Mouse (Mus musculus): Measurements from ENCODE around the gene Map4k5.

DNA sequence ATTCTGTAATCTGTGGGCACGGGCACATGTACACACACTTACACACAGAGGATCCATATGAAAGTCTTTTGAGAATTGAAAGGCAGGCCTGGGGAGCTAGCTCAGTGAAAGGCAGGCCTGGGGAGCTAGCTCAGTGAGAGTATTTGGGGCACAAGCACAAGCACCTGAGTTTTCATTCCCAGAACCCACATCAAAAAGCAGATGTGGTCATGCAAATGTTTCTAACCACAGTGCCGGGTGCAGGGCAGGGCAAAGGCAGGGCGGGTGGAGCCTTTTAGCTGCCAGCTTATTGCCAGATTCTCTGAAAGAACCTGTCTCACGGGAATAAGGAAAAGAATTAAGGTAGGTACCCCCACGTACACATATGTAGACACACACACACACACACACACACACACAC lies 29.5 kb downstream of the Map4k5 start:
- TF ChIP-seq CTCF (conservative IDR thresholded peaks at IDR 0.05; ENCODE audit: low read length) (no peak), NANOG (IDR thresholded peaks at IDR 0.05; ENCODE audit: borderline replicate concordance, low read length) (no peak), POU5F1 (IDR thresholded peaks at IDR 0.05; ENCODE audit: borderline replicate concordance, low read length) (no peak)
